Mouse (Mus musculus) frontal cortex, adult (tissue): ENCODE results near the gene Neu4.
"Not testable (repeated sequence)": the region's sequence is repeated elsewhere in the genome, so short reads cannot be mapped to it uniquely, and the experiment has no call there.

Experiments used
- ATAC-seq: cut with Nextera tagmentation; 2 replicates; pipeline ENCODE4 v1.9.2; 2017; ENCODE audit warnings: mild to moderate bottlenecking, moderate library complexity, mixed read lengths; ENCODE audit not compliant: low TSS enrichment

The Neu4 gene

GRCm38 (mm10) chr1:94053530-94054216, 33.4 kb downstream of the Neu4 start:
- ATAC-seq: peak; percentile 94

- ATAC-seq: no peak
Measured at GRCm38 (mm10) chr1:94054481-94054880, 34.2 kb downstream of the Neu4 start.

- ATAC-seq: no peak
Measured at GRCm38 (mm10) chr1:94055966-94056365, 35.7 kb downstream of the Neu4 start.

- ATAC-seq: no peak
Measured at GRCm38 (mm10) chr1:94057401-94057800, 37.1 kb downstream of the Neu4 start.

- not testable (repeated sequence) for ATAC-seq
Measured at GRCm38 (mm10) chr1:94058281-94058680, 38.0 kb downstream of the Neu4 start.

- ATAC-seq: no peak
Measured at GRCm38 (mm10) chr1:94074756-94075155, 54.5 kb downstream of the Neu4 start.

GRCm38 (mm10) chr1:94076702-94077101, 56.5 kb downstream of the Neu4 start:
- no peak for ATAC-seq
